Mouse (Mus musculus) sigmoid colon, adult 10 weeks (tissue): ENCODE data around the gene Lrrc56. TPM values are rescaled to one million over a fixed set of nuclear protein-coding genes. Genes with fewer than 3 reads are reported as not detected.

Source experiments
- polyA plus RNA-seq: library from polyadenylated mRNA; stranded (reverse); fragments of 350-450 nt; fragmentation: Illumina TruSeq; extraction: RNeasy Lipid Tissue Mini Kit (QIAGEN cat#74804); gene quantifications from one replicate; pipeline ENCODE4 v1.2.3, GENCODE M21; 2014; ENCODE audit warnings: low read depth, low replicate concordance

Lrrc56 gene
- polyA plus RNA-seq, result 1.1 TPM

DNA sequence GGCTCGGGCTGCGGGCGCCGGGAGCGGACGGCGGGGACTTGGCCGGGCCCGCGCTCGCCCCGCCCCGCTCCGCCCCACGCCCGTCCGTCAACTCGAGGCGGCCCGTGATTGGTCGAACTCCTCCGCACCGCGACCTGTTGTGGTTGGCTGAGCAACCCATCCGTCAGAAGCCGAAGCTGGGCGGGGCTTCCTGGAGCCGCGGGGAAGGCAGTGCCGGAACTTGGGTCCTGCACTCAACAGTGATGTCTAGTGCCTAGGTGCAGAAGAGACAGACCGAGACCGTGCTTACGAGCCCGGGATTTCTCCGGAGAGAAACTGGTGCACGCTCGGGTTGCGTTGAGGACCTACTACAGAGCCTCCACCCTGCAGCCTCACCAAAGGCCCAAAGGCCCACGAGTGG is at the start of gene Lrrc56, which contains the start of gene Hras:
Gene Lrrc56 (plus strand): TSS at position 210 of the 400 bp plus-strand sequence.
Gene Hras (minus strand): TSS at position 58 of the 400 bp plus-strand sequence.

GRCm38 (mm10) chr7:141172116-141173006 is 21.6 kb upstream of the Lrrc56 start, which contains the start of gene Rnh1:
Rnh1 (minus strand) TSS chr7:141172857.

GRCm38 (mm10) chr7:141213605-141214235 is 19.8 kb downstream of the Lrrc56 start, which contains the start of gene Lmntd2:
Lmntd2 (minus strand) TSS chr7:141214080.

DNA sequence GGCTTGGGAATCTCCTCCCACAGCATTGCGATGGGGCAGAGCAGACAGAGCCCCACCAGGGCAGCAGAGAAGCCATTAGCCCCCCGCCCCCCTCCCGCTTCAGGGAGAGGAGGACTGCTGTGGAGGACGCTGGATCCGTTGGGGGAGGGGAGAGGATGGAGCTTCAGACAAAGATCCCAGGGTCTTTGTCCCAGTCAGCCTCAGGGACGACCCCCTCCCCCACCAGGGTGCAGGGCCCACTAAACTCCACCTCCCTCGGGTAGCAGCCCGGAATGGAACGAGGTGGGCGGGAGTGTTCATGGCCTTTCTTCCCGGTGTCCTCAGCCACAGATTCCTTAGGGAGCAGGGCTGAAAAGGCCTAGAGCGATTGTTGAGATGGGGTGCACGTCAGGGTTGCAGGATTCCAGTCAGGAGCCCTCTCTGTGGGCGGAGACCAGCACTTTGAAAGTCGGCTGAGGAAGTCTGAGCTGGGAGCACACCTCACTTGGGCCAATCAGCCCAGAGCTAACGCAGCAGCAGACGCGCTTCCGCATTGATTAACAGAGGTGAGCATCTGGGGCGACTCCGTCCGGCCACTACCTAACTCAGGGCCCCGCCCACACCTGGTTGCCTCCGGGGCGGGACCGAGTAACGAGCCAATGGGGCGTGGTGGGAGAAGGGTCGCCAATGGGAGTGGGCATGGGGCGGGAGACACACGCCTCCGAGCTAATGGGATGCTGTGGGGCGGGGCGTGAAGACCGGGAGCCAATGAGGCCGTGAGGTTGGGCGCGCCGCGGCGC is 21.3 kb downstream of the Lrrc56 start, which contains the start of gene Rassf7:
Gene Rassf7 (plus strand): TSS at position 760 of the 779 bp plus-strand sequence.

GRCm38 (mm10) chr7:141228279-141229067 is 34.5 kb downstream of the Lrrc56 start, which contains the start of gene Phrf1:
Phrf1 (plus strand) TSS chr7:141228784.

Other genes with a start within 250 kb of the Lrrc56 start
- not detected for gene Ifitm5, start 243.9 kb upstream of the Lrrc56 start, polyA plus RNA-seq
- not detected for gene Gm45717, start 238.2 kb upstream of the Lrrc56 start, polyA plus RNA-seq
- gene Ifitm2, start 238.2 kb upstream of the Lrrc56 start, polyA plus RNA-seq, result 56.8 TPM
- gene Ifitm1, start 226.9 kb upstream of the Lrrc56 start, polyA plus RNA-seq, result 9.0 TPM
- 7.6 TPM for gene Ifitm3, start 183.4 kb upstream of the Lrrc56 start, polyA plus RNA-seq
- gene Ifitm6, start 176.2 kb upstream of the Lrrc56 start, polyA plus RNA-seq, result 1.4 TPM
- gene Gm17387, start 165.0 kb upstream of the Lrrc56 start, polyA plus RNA-seq, result not detected
- 0.19 TPM for gene B4galnt4, start 133.1 kb upstream of the Lrrc56 start, polyA plus RNA-seq
- 0.69 TPM for gene Pkp3, start 115.9 kb upstream of the Lrrc56 start, polyA plus RNA-seq
- 2.9 TPM for gene Sigirr, start 93.6 kb upstream of the Lrrc56 start, polyA plus RNA-seq
- gene Ano9, start 76.4 kb upstream of the Lrrc56 start, polyA plus RNA-seq, result 59.9 TPM
- gene Ptdss2, start 71.8 kb upstream of the Lrrc56 start, polyA plus RNA-seq, result 17.4 TPM
- gene Rnh1, start 21.3 kb upstream of the Lrrc56 start, polyA plus RNA-seq, result 2.4 TPM
- gene Hras, start 152 bp upstream of the Lrrc56 start, polyA plus RNA-seq, result 5.6 TPM
- gene Lmntd2, start 19.9 kb downstream of the Lrrc56 start, polyA plus RNA-seq, result 0.66 TPM
- 12.7 TPM for gene Rassf7, start 21.7 kb downstream of the Lrrc56 start, polyA plus RNA-seq
- gene Phrf1, start 34.6 kb downstream of the Lrrc56 start, polyA plus RNA-seq, result 19.9 TPM
- 74.8 TPM for gene Irf7, start 72.3 kb downstream of the Lrrc56 start, polyA plus RNA-seq
- gene Cdhr5, start 82.6 kb downstream of the Lrrc56 start, polyA plus RNA-seq, result 135 TPM
- gene Sct, start 85.0 kb downstream of the Lrrc56 start, polyA plus RNA-seq, result not detected
- not detected for gene Drd4, start 97.8 kb downstream of the Lrrc56 start, polyA plus RNA-seq
- gene Deaf1, start 133.5 kb downstream of the Lrrc56 start, polyA plus RNA-seq, result 1.6 TPM
- 17.6 TPM for gene Tmem80, start 133.6 kb downstream of the Lrrc56 start, polyA plus RNA-seq
- gene Eps8l2, start 144.7 kb downstream of the Lrrc56 start, polyA plus RNA-seq, result 14.2 TPM
- gene Taldo1, start 198.0 kb downstream of the Lrrc56 start, polyA plus RNA-seq, result 19.4 TPM
- 10.9 TPM for gene Gatd1, start 220.0 kb downstream of the Lrrc56 start, polyA plus RNA-seq
- 1.3 TPM for gene Cend1, start 235.3 kb downstream of the Lrrc56 start, polyA plus RNA-seq
- gene Slc25a22, start 243.7 kb downstream of the Lrrc56 start, polyA plus RNA-seq, result 1.7 TPM
- 0.28 TPM for gene Pidd1, start 249.9 kb downstream of the Lrrc56 start, polyA plus RNA-seq